Mouse (Mus musculus) cerebellum, adult 2 months (tissue): Measurements from ENCODE around the gene Syna.
A peak's percentile ranks its signal among the peaks of the same experiment; 100 is the strongest.

Source experiments
- CTCF ChIP-seq: fragments of 200-500 bp; IDR thresholded peaks from 2 replicates; pipeline ENCODE4 v1.5.1; 2011; ENCODE audit warnings: low read depth, mild to moderate bottlenecking, control low read depth, low read length, moderate library complexity, borderline replicate concordance; ENCODE audit not compliant: insufficient read depth
- POLR2A ChIP-seq: fragments of 200-500 bp; IDR thresholded peaks from 2 replicates; pipeline ENCODE4 v1.6.1; 2011; ENCODE audit warnings: low read length, control low read depth, borderline replicate concordance; ENCODE audit not compliant: insufficient read depth

DNA sequence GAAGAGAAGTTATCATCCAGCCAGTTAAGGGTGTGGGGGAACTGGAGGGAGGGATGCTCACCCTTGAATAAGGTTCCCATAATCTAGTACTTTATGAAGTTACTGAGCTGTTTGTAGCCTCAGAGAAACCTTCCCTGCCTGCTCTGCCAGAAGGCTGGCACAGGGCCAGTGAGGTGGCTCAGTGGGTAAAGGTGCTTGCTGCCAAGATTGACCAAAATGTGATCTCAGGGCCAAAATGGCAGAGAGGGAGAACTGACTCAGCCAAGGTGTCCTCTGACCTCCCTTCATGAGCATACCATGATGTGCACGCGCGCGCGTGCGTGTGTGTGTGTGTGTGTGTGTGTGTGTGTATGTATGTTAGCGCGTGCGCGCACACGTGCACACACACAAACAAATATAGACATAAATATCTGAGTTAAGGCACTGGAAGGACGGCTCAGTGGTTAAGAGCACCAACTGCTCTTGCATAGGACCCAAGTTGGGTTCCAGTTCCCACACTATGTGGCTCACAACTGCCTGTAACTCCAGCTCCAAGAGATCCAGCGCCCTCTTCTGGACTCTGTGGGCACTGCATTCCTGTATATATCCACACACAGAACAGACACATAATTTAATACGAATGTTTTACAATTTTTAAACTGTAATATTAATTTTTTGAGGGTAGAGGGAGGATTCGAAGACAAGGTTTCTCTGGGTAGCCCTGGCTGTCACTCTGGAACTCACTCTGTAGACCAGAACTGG lies 33.8 kb downstream of the Syna start:
- TF ChIP-seq CTCF (peak; percentile 15; the same call in 1 of the 2 replicates), POLR2A (no peak)
